Mouse (Mus musculus) cerebellum, adult 11 months (tissue): ENCODE measurements around the gene Gpr88.
"Not testable (repeated sequence)": the region's sequence is repeated elsewhere in the genome, so short reads cannot be mapped to it uniquely, and the experiment has no call there.

Experiments
- DNase-seq: peaks from one replicate; pipeline ENCODE4 v3.0.0; 2022

Gpr88 gene

GRCm38 (mm10) chr3:116237527-116237926 is 15.8 kb downstream of the Gpr88 start:
- no peak for DNase-seq

GRCm38 (mm10) chr3:116236856-116237255 is 16.4 kb downstream of the Gpr88 start:
- no peak for DNase-seq

- DNase-seq, result no peak
Observed at GRCm38 (mm10) chr3:116233515-116233914, 19.8 kb downstream of the Gpr88 start.

- no peak for DNase-seq
Observed at GRCm38 (mm10) chr3:116232763-116233162, 20.5 kb downstream of the Gpr88 start.

- DNase-seq, result no peak
Observed at GRCm38 (mm10) chr3:116229336-116229735, 24.0 kb downstream of the Gpr88 start.

GRCm38 (mm10) chr3:116228360-116229245 is 24.7 kb downstream of the Gpr88 start:
- no peak for DNase-seq

GRCm38 (mm10) chr3:116227383-116227782 is 25.9 kb downstream of the Gpr88 start:
- no peak for DNase-seq

- no peak for DNase-seq
Observed at GRCm38 (mm10) chr3:116226915-116227314, 26.4 kb downstream of the Gpr88 start.

GRCm38 (mm10) chr3:116222511-116223243 is 30.6 kb downstream of the Gpr88 start:
- no peak for DNase-seq

GRCm38 (mm10) chr3:116221686-116222010 is 31.7 kb downstream of the Gpr88 start:
- no peak for DNase-seq

- DNase-seq, result no peak
Observed at GRCm38 (mm10) chr3:116220980-116221685, 32.2 kb downstream of the Gpr88 start.

GRCm38 (mm10) chr3:116217398-116217797 is 35.9 kb downstream of the Gpr88 start:
- DNase-seq, result not testable (repeated sequence)

- no peak for DNase-seq
Observed at GRCm38 (mm10) chr3:116216261-116216660, 37.0 kb downstream of the Gpr88 start.

GRCm38 (mm10) chr3:116211639-116212038 is 41.7 kb downstream of the Gpr88 start:
- DNase-seq, result no peak

GRCm38 (mm10) chr3:116210720-116211121 is 42.6 kb downstream of the Gpr88 start:
- DNase-seq, result no peak

- DNase-seq, result no peak
Observed at GRCm38 (mm10) chr3:116209214-116209613, 44.1 kb downstream of the Gpr88 start.

- DNase-seq, result no peak
Observed at GRCm38 (mm10) chr3:116206306-116206834, 46.9 kb downstream of the Gpr88 start.

GRCm38 (mm10) chr3:116205346-116206219 is 47.7 kb downstream of the Gpr88 start:
- no peak for DNase-seq

- DNase-seq, result no peak
Observed at GRCm38 (mm10) chr3:116204643-116205042, 48.7 kb downstream of the Gpr88 start.

GRCm38 (mm10) chr3:116203942-116204341 is 49.4 kb downstream of the Gpr88 start:
- DNase-seq, result no peak

- no peak for DNase-seq
Observed at GRCm38 (mm10) chr3:116200060-116200459, 53.2 kb downstream of the Gpr88 start.
